Mouse (Mus musculus) kidney, postnatal 25 days (tissue): Measurements from ENCODE around the gene Gm10256.
"Not testable (repeated sequence)": the region's sequence is repeated elsewhere in the genome, so short reads cannot be mapped to it uniquely, and the experiment has no call there.

ENCODE experiments used
- DNase-seq, 2 experiments: peaks; one replicate each; pipeline ENCODE4 v3.0.0; 2021; ENCODE audit warnings: mixed read lengths in 2 of 2

Gm10256 gene

DNA sequence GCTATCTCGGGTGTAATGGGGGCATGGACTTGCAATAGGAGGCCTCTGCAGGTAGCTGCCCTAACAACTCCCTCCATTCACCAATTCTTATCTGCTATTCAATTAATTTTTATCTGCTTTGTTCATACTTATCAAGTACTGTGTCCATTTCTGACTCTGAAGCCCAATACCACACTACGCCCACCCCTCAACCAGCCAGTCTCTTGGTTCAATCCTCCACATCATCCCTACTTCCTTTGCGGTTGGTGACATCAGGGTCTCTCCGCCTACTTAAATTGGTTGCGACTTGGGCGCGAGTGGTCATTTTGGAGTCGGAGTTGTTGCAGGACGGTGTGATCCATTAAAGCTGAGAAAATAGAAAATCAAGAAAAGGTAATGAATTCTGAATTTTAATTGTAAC, at the start of gene Gm10256, which contains the start of gene Rbmy:
Gene Gm10256 (plus strand): TSS at position 320 of the 400 bp plus-strand sequence.
Gene Rbmy (plus strand): TSS at position 301 of the 400 bp plus-strand sequence.
- not testable (repeated sequence) for DNase-seq

DNA sequence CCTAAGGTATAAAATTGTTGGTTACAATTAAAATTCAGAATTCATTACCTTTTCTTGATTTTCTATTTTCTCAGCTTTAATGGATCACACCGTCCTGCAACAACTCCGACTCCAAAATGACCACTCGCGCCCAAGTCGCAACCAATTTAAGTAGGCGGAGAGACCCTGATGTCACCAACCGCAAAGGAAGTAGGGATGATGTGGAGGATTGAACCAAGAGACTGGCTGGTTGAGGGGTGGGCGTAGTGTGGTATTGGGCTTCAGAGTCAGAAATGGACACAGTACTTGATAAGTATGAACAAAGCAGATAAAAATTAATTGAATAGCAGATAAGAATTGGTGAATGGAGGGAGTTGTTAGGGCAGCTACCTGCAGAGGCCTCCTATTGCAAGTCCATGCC, 34.4 kb upstream of the Gm10256 start, which contains the start of gene Gm4064:
Gene Gm4064 (minus strand): TSS at position 101 of the 400 bp plus-strand sequence.
- not testable (repeated sequence) for DNase-seq

DNA sequence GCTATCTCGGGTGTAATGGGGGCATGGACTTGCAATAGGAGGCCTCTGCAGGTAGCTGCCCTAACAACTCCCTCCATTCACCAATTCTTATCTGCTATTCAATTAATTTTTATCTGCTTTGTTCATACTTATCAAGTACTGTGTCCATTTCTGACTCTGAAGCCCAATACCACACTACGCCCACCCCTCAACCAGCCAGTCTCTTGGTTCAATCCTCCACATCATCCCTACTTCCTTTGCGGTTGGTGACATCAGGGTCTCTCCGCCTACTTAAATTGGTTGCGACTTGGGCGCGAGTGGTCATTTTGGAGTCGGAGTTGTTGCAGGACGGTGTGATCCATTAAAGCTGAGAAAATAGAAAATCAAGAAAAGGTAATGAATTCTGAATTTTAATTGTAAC, 70.2 kb downstream of the Gm10256 start, which contains the start of gene Gm10352:
Gene Gm10352 (plus strand): TSS at position 301 of the 400 bp plus-strand sequence.
- not testable (repeated sequence) for DNase-seq
